Mouse (Mus musculus) naive thymus-derived CD4-positive, alpha-beta T cell, adult 2 months (primary cell): ENCODE data around the gene Adamts7.
A peak's percentile ranks its signal among the peaks of the same experiment; 100 is the strongest.

Experiments used
- DNase-seq: peaks from one replicate; pipeline ENCODE4 v3.0.0-alpha.2; 2011; ENCODE audit warnings: low read depth

Gene Adamts7

DNA sequence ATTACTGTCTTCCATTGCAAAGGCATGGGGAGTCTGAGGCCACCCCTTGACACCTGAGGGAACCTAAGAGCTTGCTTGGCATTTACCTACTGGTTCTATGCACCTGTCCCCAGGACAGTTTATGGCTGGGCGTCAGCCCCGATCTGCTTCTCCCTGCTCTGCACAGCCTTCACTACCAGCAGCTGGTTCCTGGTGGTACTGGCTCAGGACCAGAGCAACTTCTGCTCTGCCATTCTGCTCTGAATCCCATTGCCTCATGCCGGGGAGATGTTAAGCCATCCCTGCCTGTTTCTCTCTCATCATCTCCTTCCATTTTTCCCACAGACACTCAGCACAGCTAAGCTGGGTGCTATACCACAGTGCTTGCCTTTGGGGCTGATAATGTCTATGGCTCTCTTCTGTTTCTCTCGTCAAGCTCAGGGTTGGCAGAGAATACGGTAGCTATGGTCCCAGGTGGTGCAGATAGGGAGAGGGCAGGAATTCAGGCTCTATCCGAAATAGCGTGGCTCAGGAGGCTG, 35.1 kb downstream of the Adamts7 start:
- DNase-seq: no peak

DNA sequence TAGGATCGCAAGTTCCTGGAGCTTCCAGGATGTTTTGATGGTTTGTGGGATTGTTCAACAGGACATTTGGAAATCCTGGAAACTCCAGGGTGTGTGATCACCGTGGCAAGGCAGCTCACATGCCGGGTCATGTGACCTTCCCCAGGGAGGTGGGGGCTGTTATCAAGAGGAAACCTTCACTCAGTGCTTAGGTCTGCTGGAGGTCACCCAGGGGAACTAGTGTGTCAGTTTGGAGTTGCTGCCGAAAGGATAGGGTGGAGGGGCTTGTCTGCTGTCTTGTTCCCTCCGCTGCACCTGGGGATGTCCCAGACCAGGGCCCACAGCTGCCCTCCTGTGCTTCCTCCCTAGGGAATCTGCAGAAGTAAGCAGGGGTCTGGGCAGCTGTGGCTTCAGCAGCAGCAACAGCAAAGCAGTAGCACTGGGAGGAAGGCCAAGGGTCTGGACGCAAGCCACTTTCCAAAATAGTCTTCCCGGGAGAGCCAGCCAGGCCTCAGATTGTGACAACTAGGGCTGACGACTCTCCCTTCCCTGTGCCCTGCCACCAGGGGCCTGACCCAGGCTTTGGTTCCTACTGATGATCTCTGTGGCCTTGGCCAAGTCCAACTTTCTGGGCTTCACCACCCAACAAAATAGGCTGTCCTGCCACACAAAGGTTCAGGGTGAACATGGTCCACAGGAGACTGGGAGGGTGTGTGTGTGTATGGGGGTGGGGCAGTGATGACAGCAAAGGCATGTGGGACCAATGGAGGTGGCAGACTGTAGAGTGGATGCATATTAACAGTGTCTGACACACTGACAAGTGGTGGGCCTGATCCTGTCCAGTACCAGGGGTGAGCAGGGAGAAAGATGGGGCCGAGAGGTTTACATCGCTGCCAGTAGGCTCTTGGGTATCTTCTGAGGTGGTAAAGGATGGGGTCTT, 35.9 kb downstream of the Adamts7 start:
- no peak for DNase-seq

DNA sequence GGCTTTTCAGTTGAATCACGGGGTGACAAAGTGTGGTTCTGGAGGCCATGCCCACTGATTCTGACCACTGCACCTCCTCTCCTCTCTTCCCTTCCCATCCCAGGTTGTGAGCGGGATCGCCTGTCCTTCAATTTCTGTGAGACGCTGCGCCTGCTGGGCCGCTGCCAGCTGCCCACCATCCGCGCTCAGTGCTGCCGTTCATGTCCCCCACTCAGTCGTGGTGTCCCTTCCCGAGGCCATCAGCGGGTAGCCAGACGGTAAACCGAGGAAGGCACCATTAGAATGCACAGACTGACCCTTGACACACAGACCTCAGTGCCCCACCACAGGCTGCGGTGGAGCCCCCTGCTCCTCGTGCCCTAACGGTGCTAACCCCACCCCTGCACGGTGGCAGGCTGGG, 36.7 kb downstream of the Adamts7 start:
- DNase-seq: no peak

DNA sequence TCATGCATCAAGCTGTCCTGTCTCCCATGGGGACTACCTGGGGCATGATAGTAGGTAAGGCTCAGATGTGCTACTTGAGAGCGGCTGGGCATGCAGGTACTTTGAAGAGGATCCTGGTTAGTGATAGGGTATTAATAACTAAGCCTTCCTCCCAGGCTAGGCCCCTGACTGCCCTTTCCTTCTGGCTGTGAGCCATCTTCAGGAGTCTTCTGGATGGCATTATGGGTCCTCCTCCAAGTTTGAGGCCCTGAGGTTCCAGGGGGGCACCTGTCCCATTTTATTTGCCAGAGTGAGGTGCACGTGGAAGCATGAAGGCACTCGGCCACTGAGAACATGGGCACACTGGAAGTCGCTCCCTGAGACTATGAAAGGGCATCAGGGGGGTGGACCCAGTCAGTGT, 37.6 kb downstream of the Adamts7 start:
- no peak for DNase-seq

DNA sequence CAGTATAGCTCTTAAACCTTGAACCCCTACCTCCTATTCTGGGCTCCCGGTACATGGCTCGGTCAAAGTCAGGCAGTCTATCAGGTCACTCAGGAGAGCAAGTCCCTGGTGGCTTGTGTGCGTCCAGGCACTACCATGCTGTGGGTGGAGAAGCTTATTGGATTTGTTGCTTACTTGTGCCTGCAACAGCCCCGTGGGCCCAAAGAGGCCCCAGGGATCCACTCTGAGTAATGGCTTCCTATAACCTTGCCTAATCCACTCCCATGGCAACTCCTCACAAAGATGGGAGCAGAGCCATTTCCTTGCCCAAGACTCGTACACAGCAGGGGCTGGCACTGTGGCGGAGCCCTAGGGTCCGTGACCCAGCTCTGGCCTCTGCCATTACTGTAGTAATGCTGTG, 38.2 kb downstream of the Adamts7 start:
- DNase-seq: no peak

DNA sequence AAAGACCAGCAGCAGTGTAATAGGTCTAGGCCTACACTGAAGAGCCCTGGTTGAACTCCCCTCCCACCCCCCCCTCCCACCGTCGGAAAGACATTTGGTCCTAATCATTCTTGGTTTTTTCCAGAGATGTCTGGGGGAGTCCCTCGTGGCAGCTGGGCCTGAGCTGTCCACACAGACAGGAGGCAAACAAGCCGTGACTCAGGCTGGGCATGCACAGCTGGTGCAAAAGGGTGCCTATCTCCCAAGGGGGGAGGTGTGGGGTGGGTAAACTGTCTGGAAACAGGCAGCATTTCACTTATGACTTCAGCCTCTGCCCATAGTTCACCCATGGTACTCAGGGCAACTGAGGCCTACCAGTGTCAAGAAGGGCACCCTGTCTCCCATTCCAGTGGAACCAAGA, 38.7 kb downstream of the Adamts7 start:
- no peak for DNase-seq

DNA sequence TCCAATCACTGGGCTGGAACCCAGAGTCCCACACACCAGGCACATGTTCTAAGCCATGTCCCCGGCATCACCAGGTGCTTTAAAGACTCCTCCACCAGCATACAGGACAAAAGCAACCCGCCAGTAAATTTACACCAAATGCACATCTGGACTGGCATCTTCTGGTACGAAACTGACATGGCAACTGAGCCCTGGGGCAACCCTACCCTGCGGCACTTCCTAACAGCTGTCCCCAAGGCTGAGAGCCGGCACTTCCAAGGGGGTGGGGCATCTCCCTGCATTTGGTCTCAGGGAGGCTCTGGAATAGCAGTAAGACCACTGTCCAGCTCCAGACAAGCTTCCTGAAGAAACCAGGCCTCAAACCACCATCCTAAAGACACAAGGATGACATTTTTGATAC, 40.4 kb downstream of the Adamts7 start:
- DNase-seq: no peak

DNA sequence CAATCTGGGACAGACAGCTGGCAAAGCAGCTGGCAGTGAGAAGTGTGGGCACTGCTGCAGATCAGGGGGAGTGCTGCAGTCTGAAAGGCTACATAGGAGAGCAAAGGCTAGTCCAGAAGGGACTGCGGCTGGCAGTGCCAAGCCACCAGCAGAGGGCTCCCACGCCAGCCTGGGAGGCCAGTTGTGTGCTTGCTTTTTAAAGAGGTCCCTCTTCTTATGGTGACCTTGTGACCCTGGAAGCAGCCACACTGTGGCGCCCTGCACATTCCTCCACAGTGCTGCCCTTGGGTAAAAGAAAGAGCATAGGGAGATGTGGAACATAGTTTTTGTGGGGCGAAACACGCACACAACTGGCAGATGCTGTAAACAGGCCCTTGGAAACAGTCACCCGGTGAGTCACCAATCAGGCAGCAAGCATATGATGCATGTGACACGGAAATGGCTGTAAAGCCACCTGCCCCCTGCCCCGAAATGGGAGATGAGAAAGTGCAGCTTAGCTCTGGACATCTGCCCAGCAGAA, 41.6 kb downstream of the Adamts7 start:
- DNase-seq: no peak

DNA sequence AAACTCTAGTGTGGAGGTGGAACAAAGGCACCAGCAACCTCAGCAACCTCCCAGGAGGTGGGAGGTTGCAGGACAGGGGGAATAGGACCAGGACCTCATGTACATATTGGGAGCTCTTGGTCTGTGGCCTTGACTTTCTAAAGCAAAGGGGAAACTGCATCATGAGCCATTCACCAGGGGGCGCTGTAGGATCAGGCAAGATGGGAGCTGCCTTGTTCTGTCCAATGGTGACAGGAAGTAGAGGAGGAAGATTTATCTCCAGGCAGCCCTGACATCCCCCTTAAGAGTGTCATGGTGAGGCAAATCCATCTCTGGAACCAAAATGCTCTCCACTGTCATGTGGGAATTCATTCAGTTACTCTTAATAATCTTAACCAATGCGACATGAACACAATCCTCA, 43.6 kb downstream of the Adamts7 start:
- peak; percentile 87 for DNase-seq

DNA sequence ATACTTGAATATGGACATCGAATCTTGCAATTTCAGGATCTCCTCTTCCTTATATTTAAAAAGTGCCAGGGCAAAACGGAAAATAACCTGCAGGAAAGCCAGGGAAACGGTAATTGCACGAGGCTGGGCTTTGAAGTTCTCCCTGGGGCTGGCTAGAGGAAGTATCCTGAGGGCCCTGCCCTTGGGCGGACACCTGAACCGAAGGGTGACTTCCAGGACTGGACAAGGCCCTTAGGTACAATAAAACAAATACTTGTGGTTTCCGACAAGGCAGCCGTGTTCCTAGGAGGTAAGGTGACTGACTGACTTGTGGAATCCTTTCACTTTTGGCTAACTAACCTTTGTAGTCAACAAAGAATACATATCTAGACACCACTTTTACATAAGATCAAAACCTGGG, 44.9 kb downstream of the Adamts7 start:
- DNase-seq: no peak

DNA sequence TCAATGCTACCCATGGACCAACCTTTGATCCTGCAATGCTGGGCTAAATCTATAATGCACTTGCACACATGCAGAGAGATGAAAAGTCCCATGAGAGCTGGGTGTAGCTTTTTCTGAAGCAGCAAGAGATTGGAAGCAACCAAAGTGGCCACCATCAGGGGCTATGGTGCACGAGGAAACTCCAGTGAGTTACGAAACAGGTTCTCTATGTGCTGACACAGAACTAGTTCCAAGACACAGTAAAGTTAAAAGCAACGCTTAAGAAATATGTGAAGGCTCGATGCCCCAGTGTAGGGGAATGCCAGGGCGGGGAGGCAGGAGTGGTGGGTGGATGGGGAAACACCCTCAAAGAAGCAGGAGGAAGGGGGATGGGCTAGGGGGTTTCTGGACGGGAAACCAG, 45.8 kb downstream of the Adamts7 start:
- no peak for DNase-seq

DNA sequence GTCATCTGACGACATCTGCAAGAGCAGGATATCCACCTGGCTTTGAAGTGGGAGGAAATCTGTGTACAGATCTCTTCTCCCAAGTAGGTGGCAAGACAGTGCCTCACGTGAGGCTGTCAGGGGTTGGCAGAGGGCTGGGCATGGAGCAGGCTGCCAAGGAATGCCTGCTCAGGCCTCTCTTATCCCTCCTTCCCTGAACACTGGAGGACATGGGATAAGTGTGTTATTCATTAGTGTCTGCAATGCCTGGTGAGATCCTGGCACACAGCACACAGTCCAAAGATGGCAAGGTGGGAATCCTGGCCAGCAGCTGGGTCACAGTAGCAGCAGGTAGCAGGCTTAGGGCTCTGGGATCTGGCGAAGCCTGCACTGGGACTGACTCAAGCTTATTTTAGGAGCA, 50.3 kb downstream of the Adamts7 start:
- DNase-seq: peak; percentile 50

DNA sequence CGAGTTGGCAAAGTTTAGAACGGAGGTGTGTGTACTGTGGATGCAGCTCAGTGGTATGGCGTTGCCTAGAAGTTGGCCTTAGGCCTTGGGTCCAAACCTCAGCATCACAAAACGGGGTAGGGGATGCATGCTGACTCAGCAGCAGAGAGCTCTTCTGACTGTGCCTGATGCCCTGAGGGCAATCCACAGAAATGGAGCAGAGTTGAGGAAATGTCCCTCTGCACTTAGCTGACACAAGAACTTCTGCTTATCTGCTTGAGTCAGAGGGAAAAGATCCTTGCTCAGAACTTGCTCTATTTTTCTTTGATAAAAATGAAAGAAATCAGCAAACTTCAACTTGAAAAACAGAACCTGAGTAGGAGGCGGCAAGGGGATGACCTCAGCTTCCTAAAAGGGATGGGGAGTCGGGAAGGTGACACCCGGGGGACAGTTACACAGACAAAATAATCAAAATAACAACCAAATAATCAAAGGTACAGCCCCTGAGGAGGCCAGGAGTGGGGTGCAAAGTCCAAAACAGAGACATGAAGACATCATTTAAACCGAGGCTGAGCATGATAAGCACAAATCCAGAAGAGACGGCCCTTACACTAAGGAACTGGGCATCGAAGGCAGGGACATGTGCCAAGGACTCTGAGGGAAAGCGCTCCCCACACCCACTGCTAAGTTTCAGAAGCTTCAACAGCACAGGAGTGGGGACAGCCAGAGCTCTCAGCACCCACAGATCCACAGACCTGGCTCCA, 53.6 kb downstream of the Adamts7 start:
- no peak for DNase-seq

DNA sequence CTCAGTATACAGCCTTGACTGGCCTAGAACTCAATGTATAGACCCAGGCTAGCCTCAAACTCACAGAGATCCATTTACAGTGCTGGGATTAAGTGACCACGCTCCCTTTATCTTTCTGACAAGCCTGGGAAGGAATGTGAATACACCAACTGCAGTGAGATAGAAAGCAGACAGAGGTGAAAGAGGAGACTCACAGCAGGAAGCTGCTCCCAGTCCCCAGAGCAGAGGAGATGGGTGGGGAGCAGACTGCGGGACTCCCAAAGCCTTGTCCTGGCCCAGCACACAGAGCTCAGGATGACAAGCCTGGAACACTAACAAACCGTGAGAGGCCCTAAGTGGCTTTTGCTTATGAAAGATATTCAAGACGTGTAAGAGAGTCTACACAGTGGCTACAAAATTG, 54.6 kb downstream of the Adamts7 start:
- no peak for DNase-seq

DNA sequence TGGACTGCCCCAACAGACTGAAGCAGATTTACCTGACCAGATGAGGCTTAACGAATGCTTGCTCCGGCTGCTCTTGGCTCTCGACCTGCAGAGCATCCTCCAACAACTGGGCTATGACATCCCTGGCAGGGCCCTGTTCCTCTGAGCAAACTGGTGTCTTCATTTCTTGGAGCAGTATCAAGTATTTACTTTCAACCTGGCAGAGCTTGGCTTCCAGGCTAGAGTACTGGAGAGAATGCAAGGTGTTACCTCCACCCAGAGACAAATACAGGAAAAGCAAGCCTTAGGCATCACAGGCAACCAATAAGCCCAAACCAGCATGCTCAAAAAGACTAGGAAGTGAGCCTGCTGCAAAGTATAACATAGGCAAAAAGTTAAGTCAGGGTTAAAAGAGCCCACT, 59.4 kb downstream of the Adamts7 start:
- no peak for DNase-seq

DNA sequence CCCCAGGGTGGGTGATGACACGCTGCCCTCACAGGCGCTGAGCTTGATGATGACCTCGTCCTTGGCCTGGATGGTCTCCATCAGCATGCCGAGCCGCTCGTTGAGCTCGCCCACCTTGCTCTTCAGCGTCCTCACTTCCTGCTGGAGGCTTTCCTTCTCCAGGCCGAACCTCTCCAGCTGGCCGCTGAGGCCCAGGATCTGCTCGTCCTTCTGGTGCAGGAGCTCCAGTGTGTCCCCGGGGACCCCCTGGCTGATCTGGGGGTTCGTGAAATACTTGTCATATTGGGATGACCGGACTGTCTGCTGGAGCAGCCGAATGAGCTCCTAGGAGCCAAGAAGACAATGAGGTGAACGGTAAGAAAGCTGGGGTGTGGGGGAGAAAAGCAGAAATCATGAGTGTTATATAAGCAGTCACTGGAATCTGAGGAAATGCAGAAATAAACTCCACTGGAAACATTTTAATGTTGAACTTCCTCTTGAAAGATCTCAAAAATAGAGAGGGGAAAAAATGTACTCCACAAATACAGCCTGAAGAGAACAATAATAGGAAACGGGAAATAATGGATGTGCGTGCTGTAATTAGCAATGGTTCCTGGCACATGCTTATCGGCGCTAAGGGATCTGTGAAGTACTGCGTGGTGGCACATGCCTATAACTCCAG, 63.3 kb downstream of the Adamts7 start:
- DNase-seq: no peak

DNA sequence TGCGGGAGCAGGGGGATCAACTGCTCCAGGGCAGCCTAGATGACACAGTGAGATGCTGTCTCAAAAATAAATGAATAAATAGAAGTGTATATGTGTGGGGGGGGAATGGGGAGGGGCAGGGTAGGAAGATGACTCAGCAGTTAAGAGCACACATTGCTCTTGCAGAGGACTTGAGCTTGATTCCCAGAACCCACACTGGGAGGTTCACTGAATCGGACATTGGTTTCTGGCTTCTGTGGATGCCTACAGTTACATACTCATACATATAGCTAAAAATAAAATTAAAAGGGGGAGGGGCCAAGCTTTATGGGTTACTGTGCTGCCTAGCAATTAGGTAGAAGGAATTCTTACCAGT, 63.9 kb downstream of the Adamts7 start:
- DNase-seq: no peak

DNA sequence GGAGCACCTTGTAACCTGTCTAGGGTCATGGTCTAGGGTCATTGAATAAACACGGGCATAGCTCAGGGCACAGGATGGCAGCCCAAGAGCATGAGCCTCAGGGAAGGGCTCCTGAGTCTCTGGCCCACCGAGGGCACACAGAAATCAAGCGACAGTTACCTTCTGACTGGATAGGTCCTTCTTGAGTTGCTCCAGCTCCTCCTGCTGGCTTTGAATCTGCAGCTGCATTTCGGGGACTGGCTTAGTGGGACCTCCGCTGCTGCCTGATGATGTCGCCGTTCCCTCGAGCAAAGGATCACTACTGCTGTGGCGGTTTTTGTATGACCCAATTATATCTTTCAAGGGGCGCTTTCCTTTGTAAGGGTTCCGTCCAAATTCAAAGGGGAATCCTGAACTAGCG, 64.3 kb downstream of the Adamts7 start:
- DNase-seq: no peak

DNA sequence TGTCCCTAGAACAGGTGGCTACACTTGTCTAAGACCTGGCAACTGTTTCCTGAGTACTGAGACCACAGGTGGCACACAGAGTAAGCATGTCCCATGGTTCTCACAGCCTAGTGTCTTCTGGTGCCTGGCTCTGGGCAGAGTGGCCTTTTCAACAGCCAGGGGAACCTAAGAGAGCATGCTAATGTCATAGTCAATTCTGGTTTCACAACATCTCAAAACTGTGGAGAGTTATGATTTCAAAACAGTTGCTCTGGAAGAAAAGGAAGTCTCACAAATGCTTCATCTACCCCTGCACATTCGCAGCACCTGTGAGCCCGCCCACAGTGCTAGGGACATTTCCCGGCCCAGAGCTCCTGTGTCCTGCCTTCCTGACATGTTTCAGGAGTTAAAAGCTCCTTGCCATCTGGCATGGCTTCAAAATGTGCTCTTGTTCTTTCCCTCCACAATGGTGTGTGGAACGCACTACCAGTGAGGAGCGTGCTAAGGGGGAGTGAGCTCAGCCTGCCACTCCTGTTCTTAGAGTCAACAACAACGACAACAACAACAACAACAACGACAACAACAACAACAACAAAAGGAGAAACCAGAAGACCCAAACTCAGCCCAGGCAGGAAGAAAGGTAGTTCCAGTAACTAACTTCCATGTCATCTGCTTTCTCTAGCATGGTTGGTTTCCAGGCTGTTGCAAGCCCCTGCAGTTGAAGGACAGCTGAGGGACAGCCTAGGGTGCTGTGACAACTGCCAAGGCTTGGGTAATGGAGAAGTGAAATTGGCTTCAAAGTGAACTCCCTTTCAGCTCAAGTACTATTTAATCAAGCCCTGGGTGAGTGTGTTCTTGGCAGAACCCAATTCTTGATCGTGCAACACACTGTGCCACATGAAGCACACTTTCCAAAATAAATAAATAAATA, 70.2 kb downstream of the Adamts7 start:
- DNase-seq: no peak

DNA sequence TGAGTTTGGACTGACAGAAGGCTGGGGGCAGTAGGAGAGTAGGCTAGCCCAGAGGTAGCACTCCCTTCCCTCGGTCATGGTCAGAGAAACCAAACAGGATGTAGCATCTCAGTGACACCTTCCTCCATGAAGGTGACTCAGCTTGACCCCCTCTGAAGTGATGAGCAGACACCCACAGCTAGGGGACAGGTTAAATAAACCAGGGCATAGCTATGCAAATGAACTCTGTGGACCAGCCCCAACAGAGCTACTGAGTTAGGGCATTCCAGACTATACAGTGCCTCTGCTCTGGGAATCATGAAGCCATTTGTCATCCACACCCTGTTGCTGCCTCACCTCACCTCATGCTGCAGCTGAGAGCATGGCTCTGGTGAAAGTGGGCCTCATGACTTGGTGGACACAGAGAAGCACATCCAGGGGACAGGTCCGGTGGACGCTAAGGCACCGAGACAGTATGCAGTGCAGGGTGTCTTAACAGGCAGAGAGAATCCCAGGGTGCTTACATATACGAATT, 71.1 kb downstream of the Adamts7 start:
- DNase-seq: no peak

DNA sequence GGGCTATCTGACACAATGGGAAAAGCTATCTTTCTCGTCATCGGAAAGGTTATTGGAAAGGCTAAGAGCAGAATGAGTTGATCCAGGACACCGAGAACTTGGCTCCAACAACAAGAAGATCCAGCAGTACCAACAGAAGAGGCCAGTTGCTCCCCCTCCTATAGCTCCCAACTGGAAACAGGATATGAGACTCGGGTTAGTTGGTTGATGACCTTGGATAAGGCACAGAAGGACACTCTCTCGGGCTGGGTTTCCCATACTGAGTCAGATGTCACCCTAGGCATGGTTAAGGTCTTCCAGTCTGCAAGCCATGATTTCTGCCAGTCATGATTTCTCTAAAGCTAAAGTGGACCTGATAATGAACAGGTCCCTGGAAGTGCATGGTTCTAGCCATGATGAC, 71.9 kb downstream of the Adamts7 start:
- DNase-seq: no peak
